Mouse (Mus musculus): ENCODE measurements around the gene Sh3pxd2a. TPM values are rescaled to one million over a fixed set of nuclear protein-coding genes. Genes with fewer than 3 reads are reported as not detected.

The Sh3pxd2a gene
- total and polyA plus RNA-seq, 2 experiments from 2014 or later: 3.4 to 47.2 TPM

- peak overlapping the region; percentile 75 for H3K27ac ChIP-seq (ENCODE audit: low read depth)
- no peak overlapping the region for H3K9ac ChIP-seq (replicated peaks; ENCODE audit: low read depth, low read length)
- DNase-seq (ENCODE audit: low spot score) (no peak), ATAC-seq (ENCODE audit: insufficient read depth, low read depth) (no peak)
- H3K4me2 ChIP-seq (ENCODE audit: low read depth, low read length): no peak overlapping the region
- H3K9me3 ChIP-seq (replicated peaks; ENCODE audit: control insufficient read depth, low read length): no peaks in the 10 kb centered on the region
- peaks cover 92% of the 10 kb centered on the region for H3K4me1 ChIP-seq (ENCODE audit: control insufficient read depth, insufficient read depth)
- H3K36me3 ChIP-seq (replicated peaks; ENCODE audit: control insufficient read depth, insufficient read depth, low read length): no peaks in the 10 kb centered on the region
- TF ChIP-seq EP300 (IDR thresholded peaks at IDR 0.05; ENCODE audit: low read depth) (no peak), CTCF (IDR thresholded peaks at IDR 0.05; ENCODE audit: low read depth) (no peak)
- H3K4me3 ChIP-seq (ENCODE audit: low read depth, low read length): no peak overlapping the region
- no peaks in the 10 kb centered on the region for H3K27me3 ChIP-seq (ENCODE audit: control insufficient read depth, insufficient read depth, low read length)
- 77% methylated on average over 10 of the region's 10 CpGs for WGBS
Observed at GRCm38 (mm10) chr19:47451476-47452113, 12.6 kb downstream of the Sh3pxd2a start.

GRCm38 (mm10) chr19:47450261-47451137, 13.7 kb downstream of the Sh3pxd2a start:
- H3K4me2 ChIP-seq (ENCODE audit: low read depth, low read length): no peak overlapping the region
- peak; percentile 22 for ATAC-seq (ENCODE audit: insufficient read depth, low read depth)

GRCm38 (mm10) chr19:47449513-47450227, 14.5 kb downstream of the Sh3pxd2a start:
- no peak for ATAC-seq (ENCODE audit: insufficient read depth, low read depth)
- DNase-seq (ENCODE audit: low spot score): no peak
- Histone ChIP-seq H3K9ac (replicated peaks; ENCODE audit: low read depth, low read length) (no peak overlapping the region), H3K4me3 (ENCODE audit: low read depth, low read length) (no peak overlapping the region), H3K36me3 (replicated peaks; ENCODE audit: control insufficient read depth, insufficient read depth, low read length) (no peaks in the 10 kb centered on the region), H3K9me3 (replicated peaks; ENCODE audit: control insufficient read depth, low read length) (no peaks in the 10 kb centered on the region), H3K4me2 (ENCODE audit: low read depth, low read length) (no peak overlapping the region), H3K27me3 (ENCODE audit: control insufficient read depth, insufficient read depth, low read length) (no peaks in the 10 kb centered on the region), H3K27ac (ENCODE audit: low read depth) (peak overlapping the region; percentile 75), H3K4me1 (ENCODE audit: control insufficient read depth, insufficient read depth) (peaks cover 96% of the 10 kb centered on the region)
- no peak for TF ChIP-seq EP300 (IDR thresholded peaks at IDR 0.05; ENCODE audit: low read depth)
- no peak for TF ChIP-seq CTCF (IDR thresholded peaks at IDR 0.05; ENCODE audit: low read depth)
- 43% methylated on average over 4 of the region's 4 CpGs for WGBS

More at GRCm38 (mm10) chr19:47450261-47451137, 13.7 kb downstream of the Sh3pxd2a start:
- WGBS: 28% methylated on average over 8 of the region's 8 CpGs
- H3K27me3 ChIP-seq (ENCODE audit: control insufficient read depth, insufficient read depth, low read length): no peaks in the 10 kb centered on the region
- no peak overlapping the region for H3K9ac ChIP-seq (replicated peaks; ENCODE audit: low read depth, low read length)
- H3K27ac ChIP-seq (ENCODE audit: low read depth): peak overlapping the region; percentile 75
- H3K4me3 ChIP-seq (ENCODE audit: low read depth, low read length): no peak overlapping the region
- peak; percentile 58 for DNase-seq (ENCODE audit: low spot score)
- H3K9me3 ChIP-seq (replicated peaks; ENCODE audit: control insufficient read depth, low read length): no peaks in the 10 kb centered on the region
- H3K4me1 ChIP-seq (ENCODE audit: control insufficient read depth, insufficient read depth): peaks cover 96% of the 10 kb centered on the region
- TF ChIP-seq EP300 (IDR thresholded peaks at IDR 0.05; ENCODE audit: low read depth) (no peak), CTCF (IDR thresholded peaks at IDR 0.05; ENCODE audit: low read depth) (no peak)
- H3K36me3 ChIP-seq (replicated peaks; ENCODE audit: control insufficient read depth, insufficient read depth, low read length): no peaks in the 10 kb centered on the region

- DNase-seq (ENCODE audit: low spot score) (peak; percentile 47), ATAC-seq (ENCODE audit: insufficient read depth, low read depth) (peak; percentile 7; the same call in 1 of the 2 replicates)
- Histone ChIP-seq H3K27ac (ENCODE audit: low read depth) (peak overlapping the region; percentile 75), H3K36me3 (replicated peaks; ENCODE audit: control insufficient read depth, insufficient read depth, low read length) (no peaks in the 10 kb centered on the region), H3K4me3 (ENCODE audit: low read depth, low read length) (no peak overlapping the region), H3K9ac (replicated peaks; ENCODE audit: low read depth, low read length) (no peak overlapping the region), H3K4me2 (ENCODE audit: low read depth, low read length) (0 out of 2 replicates have a peak overlapping the region, but pooled peaks have one; percentile 5), H3K4me1 (ENCODE audit: control insufficient read depth, insufficient read depth) (peaks cover 95% of the 10 kb centered on the region), H3K9me3 (replicated peaks; ENCODE audit: control insufficient read depth, low read length) (no peaks in the 10 kb centered on the region), H3K27me3 (ENCODE audit: control insufficient read depth, insufficient read depth, low read length) (no peaks in the 10 kb centered on the region)
- whole genome bisulfite sequencing: 10% methylated on average over 14 of the region's 14 CpGs
- TF ChIP-seq CTCF (IDR thresholded peaks at IDR 0.05; ENCODE audit: low read depth) (no peak), EP300 (IDR thresholded peaks at IDR 0.05; ENCODE audit: low read depth) (no peak)
Observed at GRCm38 (mm10) chr19:47448618-47449151, 15.5 kb downstream of the Sh3pxd2a start.

- TF ChIP-seq CTCF (IDR thresholded peaks at IDR 0.05; ENCODE audit: low read depth) (no peak), EP300 (IDR thresholded peaks at IDR 0.05; ENCODE audit: low read depth) (no peak)
- no peaks in the 10 kb centered on the region for H3K27me3 ChIP-seq (ENCODE audit: control insufficient read depth, insufficient read depth, low read length)
- H3K27ac ChIP-seq (ENCODE audit: low read depth): peak overlapping the region; percentile 32; the same call in 1 of the 2 replicates
- H3K36me3 ChIP-seq (replicated peaks; ENCODE audit: control insufficient read depth, insufficient read depth, low read length): no peaks in the 10 kb centered on the region
- no peaks in the 10 kb centered on the region for H3K9me3 ChIP-seq (replicated peaks; ENCODE audit: control insufficient read depth, low read length)
- peak; percentile 46 for DNase-seq (ENCODE audit: low spot score)
- WGBS: 25% methylated on average over 9 of the region's 9 CpGs
- peaks cover 80% of the 10 kb centered on the region for H3K4me1 ChIP-seq (ENCODE audit: control insufficient read depth, insufficient read depth)
- ATAC-seq (ENCODE audit: insufficient read depth, low read depth): no peak
- no peak overlapping the region for H3K9ac ChIP-seq (replicated peaks; ENCODE audit: low read depth, low read length)
- no peak overlapping the region for H3K4me3 ChIP-seq (ENCODE audit: low read depth, low read length)
- peak overlapping the region; percentile 3 for H3K4me2 ChIP-seq (ENCODE audit: low read depth, low read length)
Observed at GRCm38 (mm10) chr19:47446841-47447365, 17.3 kb downstream of the Sh3pxd2a start.

Measured in heart, postnatal 0 days (tissue).